Mouse (Mus musculus): ENCODE results near the gene Cd1d1. TPM values are rescaled to one million over a fixed set of nuclear protein-coding genes. Genes with fewer than 3 reads are reported as not detected.
A peak's percentile ranks its signal among the peaks of the same experiment; 100 is the strongest.

Cd1d1 gene
- total and polyA plus RNA-seq, 2 experiments from 2014 or later = 50.5 to 62.7 TPM

DNA sequence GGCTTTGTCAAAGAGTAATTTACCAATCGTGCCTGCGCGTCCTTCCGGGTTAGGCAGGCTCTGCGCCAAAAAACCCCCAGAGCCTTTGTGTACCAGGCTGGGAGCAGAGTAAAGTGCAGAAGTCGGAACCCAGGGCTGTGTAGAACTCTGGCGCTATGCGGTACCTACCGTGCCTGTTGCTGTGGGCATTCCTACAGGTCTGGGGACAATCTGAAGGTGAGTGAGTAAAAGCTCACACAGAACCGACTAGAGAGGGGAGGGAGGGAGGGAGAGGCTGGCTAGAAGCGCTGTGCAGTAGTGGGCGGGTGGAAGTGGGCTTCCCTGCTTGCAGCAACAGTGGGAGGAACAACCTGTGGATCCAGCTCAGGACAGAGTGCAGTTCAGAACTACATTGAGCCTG lies 12.8 kb downstream of the Cd1d1 start:
- 23% methylated on average over 12 of the region's 12 CpGs for WGBS
- DNase-seq (ENCODE audit: low spot score) (no peak), ATAC-seq (ENCODE audit: insufficient read depth, low read depth) (0 out of 2 replicates have a peak, but pooled peaks have one; percentile 30)
- Histone ChIP-seq H3K9me3 (replicated peaks; ENCODE audit: control insufficient read depth, low read length) (no peaks in the 10 kb centered on the region), H3K27me3 (ENCODE audit: control insufficient read depth, insufficient read depth, low read length) (no peaks in the 10 kb centered on the region), H3K9ac (replicated peaks; ENCODE audit: low read depth, low read length) (peak overlapping the region; percentile 60), H3K4me3 (ENCODE audit: low read depth, low read length) (peak overlapping the region; percentile 46), H3K4me2 (ENCODE audit: low read depth, low read length) (peak overlapping the region; percentile 69), H3K27ac (ENCODE audit: low read depth) (no peak overlapping the region), H3K36me3 (replicated peaks; ENCODE audit: control insufficient read depth, insufficient read depth, low read length) (no peaks in the 10 kb centered on the region), H3K4me1 (ENCODE audit: control insufficient read depth, insufficient read depth) (no peaks in the 10 kb centered on the region)
- TF ChIP-seq CTCF (IDR thresholded peaks at IDR 0.05; ENCODE audit: low read depth) = no peak
- TF ChIP-seq EP300 (IDR thresholded peaks at IDR 0.05; ENCODE audit: low read depth) = no peak

DNA sequence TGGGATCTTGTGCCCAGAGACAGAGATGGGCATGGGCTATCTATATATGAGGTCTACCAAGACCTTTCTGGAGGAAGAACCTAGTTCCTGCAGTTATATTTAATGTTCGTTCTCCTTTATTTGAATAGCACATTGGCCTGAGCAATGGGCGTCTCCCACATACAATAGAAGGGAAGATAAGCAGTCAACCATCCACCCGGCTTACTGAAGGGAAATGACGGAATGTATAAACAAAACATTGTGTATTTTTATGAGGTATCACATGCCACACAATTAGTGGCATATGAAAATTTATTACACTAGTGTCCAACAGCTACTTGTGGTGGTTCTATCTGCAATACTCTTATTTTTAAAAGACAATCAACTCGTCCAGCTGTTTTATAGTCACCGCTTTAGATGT lies 15.9 kb downstream of the Cd1d1 start:
- no peaks in the 10 kb centered on the region for H3K9me3 ChIP-seq (replicated peaks; ENCODE audit: control insufficient read depth, low read length)
- H3K27ac ChIP-seq (ENCODE audit: low read depth) = no peak overlapping the region
- ATAC-seq (ENCODE audit: insufficient read depth, low read depth) (no peak), DNase-seq (ENCODE audit: low spot score) (no peak)
- H3K9ac ChIP-seq (replicated peaks; ENCODE audit: low read depth, low read length) = no peak overlapping the region
- no peak overlapping the region for H3K4me2 ChIP-seq (ENCODE audit: low read depth, low read length)
- H3K36me3 ChIP-seq (replicated peaks; ENCODE audit: control insufficient read depth, insufficient read depth, low read length) = no peaks in the 10 kb centered on the region
- no peaks in the 10 kb centered on the region for H3K4me1 ChIP-seq (ENCODE audit: control insufficient read depth, insufficient read depth)
- TF ChIP-seq EP300 (IDR thresholded peaks at IDR 0.05; ENCODE audit: low read depth) = no peak
- TF ChIP-seq CTCF (IDR thresholded peaks at IDR 0.05; ENCODE audit: low read depth) = no peak
- WGBS = 63% methylated on average over 6 of the region's 6 CpGs
- H3K27me3 ChIP-seq (ENCODE audit: control insufficient read depth, insufficient read depth, low read length) = no peaks in the 10 kb centered on the region
- no peak overlapping the region for H3K4me3 ChIP-seq (ENCODE audit: low read depth, low read length)

DNA sequence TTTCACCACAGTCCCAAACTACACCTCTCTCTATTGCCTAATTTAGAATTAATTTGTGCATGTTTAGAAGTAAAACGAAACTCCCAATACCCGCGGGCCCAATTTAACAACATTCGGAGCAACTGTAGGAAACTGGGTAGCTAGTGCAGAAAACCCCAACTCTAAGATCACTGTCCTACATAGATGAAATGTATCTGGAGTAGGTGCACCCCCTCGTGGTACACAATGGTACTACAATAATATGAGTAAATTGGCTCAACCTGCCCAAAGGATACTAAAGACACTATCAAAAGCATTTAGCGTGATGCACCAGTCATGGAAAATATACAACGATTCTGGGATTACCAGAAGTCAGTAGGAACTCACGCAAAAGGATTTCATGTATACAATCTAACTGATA lies 22.7 kb downstream of the Cd1d1 start:
- no peak; the same call in 1 of the 2 replicates for ATAC-seq (ENCODE audit: insufficient read depth, low read depth)
- Histone ChIP-seq H3K9ac (replicated peaks; ENCODE audit: low read depth, low read length) (no peak overlapping the region), H3K36me3 (replicated peaks; ENCODE audit: control insufficient read depth, insufficient read depth, low read length) (no peaks in the 10 kb centered on the region), H3K4me1 (ENCODE audit: control insufficient read depth, insufficient read depth) (no peaks in the 10 kb centered on the region), H3K9me3 (replicated peaks; ENCODE audit: control insufficient read depth, low read length) (no peaks in the 10 kb centered on the region), H3K4me2 (ENCODE audit: low read depth, low read length) (no peak overlapping the region), H3K27me3 (ENCODE audit: control insufficient read depth, insufficient read depth, low read length) (no peaks in the 10 kb centered on the region), H3K27ac (ENCODE audit: low read depth) (no peak overlapping the region), H3K4me3 (ENCODE audit: low read depth, low read length) (no peak overlapping the region)
- no peak for TF ChIP-seq EP300 (IDR thresholded peaks at IDR 0.05; ENCODE audit: low read depth)
- TF ChIP-seq CTCF (IDR thresholded peaks at IDR 0.05; ENCODE audit: low read depth) = peak; percentile 84
- WGBS = 9% methylated on average over 8 of the region's 8 CpGs
- peak; percentile 51 for DNase-seq (ENCODE audit: low spot score)

DNA sequence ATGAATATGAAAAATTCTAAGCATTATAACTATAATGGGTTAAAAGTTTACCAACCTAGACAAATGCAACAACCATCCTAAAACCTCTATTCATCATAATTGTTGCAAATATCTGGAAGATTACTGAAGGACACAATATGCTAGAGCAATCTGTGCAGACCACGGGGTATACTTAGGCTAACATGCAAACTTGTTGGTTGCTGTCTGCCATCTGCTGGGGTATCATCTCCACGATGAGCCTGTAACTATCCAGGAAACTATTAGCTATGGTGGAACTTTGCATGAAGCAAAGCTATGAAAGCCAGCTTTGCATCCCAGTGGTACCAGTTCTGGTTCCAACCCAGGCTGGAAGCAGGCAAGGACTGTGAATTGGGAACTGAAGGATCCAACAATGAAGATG lies 24.1 kb downstream of the Cd1d1 start:
- H3K9ac ChIP-seq (replicated peaks; ENCODE audit: low read depth, low read length) = no peak overlapping the region
- no peak overlapping the region for H3K4me3 ChIP-seq (ENCODE audit: low read depth, low read length)
- ATAC-seq (ENCODE audit: insufficient read depth, low read depth) = no peak
- no peak for TF ChIP-seq EP300 (IDR thresholded peaks at IDR 0.05; ENCODE audit: low read depth)
- no peak for TF ChIP-seq CTCF (IDR thresholded peaks at IDR 0.05; ENCODE audit: low read depth)
- DNase-seq (ENCODE audit: low spot score) = no peak
- H3K9me3 ChIP-seq (replicated peaks; ENCODE audit: control insufficient read depth, low read length) = no peaks in the 10 kb centered on the region
- H3K4me2 ChIP-seq (ENCODE audit: low read depth, low read length) = no peak overlapping the region
- H3K27me3 ChIP-seq (ENCODE audit: control insufficient read depth, insufficient read depth, low read length) = no peaks in the 10 kb centered on the region
- no peaks in the 10 kb centered on the region for H3K4me1 ChIP-seq (ENCODE audit: control insufficient read depth, insufficient read depth)
- no peak overlapping the region for H3K27ac ChIP-seq (ENCODE audit: low read depth)
- 46% methylated on average over 2 of the region's 2 CpGs for WGBS
- H3K36me3 ChIP-seq (replicated peaks; ENCODE audit: control insufficient read depth, insufficient read depth, low read length) = no peaks in the 10 kb centered on the region

DNA sequence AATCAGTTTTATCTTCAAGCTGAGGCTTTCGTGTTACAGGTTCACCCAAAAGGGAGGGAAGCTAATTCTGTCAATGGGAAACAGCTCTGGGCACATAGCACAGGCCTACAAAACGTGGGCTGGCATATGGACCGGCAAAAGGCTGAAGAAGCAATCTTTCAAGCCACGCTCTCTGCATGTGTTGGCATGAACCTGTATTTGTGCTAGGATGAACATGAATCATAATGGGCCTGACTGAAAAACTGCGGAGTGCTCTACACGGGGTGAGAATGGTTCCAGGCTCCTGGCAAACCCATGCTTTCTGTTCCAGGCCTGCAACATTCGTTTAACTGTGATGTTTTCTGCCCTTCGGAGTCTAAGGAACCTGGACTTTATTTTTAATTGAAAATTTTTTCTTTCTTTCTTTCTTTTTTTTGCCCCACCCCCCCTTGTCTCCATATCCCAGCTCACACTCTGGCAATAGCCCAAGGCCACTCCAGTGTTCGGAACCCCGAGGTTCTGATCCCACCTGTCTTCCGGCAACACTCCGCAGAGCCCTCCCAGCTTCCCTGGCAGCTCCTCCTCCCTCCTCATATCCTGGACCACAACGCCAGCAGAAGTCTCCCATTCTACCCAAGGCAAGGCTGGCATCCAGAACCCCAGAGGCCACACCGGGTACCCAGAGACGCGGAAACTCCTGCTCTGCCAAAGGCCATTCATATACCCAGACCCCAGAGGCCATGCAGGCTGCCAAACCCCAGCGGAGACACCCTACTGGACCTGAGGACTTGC lies 36.4 kb downstream of the Cd1d1 start:
- WGBS = 83% methylated on average over 17 of the region's 17 CpGs
- no peak for ATAC-seq (ENCODE audit: insufficient read depth, low read depth)
- H3K4me1 ChIP-seq (ENCODE audit: control insufficient read depth, insufficient read depth) = no peaks in the 10 kb centered on the region

DNA sequence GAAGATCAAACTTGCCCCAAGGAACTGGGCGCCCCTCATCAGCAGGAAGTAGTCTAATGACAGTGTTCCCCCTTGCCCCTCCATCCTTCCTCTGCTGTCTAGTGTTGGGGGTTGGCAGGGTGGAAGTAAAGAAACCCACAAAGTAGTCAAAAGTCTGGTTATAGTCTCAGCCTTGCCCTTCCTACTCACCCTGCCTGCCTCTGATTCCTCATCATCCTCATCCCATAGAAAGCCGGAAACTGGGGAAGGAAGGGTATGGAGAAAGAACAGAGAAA lies 37.9 kb downstream of the Cd1d1 start:
- TF ChIP-seq CTCF (IDR thresholded peaks at IDR 0.05; ENCODE audit: low read depth) (no peak), EP300 (IDR thresholded peaks at IDR 0.05; ENCODE audit: low read depth) (no peak)
- 85% methylated on average over 2 of the region's 2 CpGs for WGBS

More for the DNA sequence above, 36.4 kb downstream of the Cd1d1 start:
- H3K36me3 ChIP-seq (replicated peaks; ENCODE audit: control insufficient read depth, insufficient read depth, low read length) = no peaks in the 10 kb centered on the region
- no peak overlapping the region for H3K4me3 ChIP-seq (ENCODE audit: low read depth, low read length)
- no peaks in the 10 kb centered on the region for H3K9me3 ChIP-seq (replicated peaks; ENCODE audit: control insufficient read depth, low read length)
- no peak overlapping the region for H3K4me2 ChIP-seq (ENCODE audit: low read depth, low read length)
- no peaks in the 10 kb centered on the region for H3K27me3 ChIP-seq (ENCODE audit: control insufficient read depth, insufficient read depth, low read length)
- DNase-seq (ENCODE audit: low spot score) = no peak
- H3K9ac ChIP-seq (replicated peaks; ENCODE audit: low read depth, low read length) = no peak overlapping the region
- no peak overlapping the region for H3K27ac ChIP-seq (ENCODE audit: low read depth)
- no peak for TF ChIP-seq EP300 (IDR thresholded peaks at IDR 0.05; ENCODE audit: low read depth)
- TF ChIP-seq CTCF (IDR thresholded peaks at IDR 0.05; ENCODE audit: low read depth) = no peak

More for the DNA sequence above, 37.9 kb downstream of the Cd1d1 start:
- no peak overlapping the region for H3K4me3 ChIP-seq (ENCODE audit: low read depth, low read length)
- H3K4me1 ChIP-seq (ENCODE audit: control insufficient read depth, insufficient read depth) = no peaks in the 10 kb centered on the region
- no peak overlapping the region for H3K27ac ChIP-seq (ENCODE audit: low read depth)
- no peaks in the 10 kb centered on the region for H3K36me3 ChIP-seq (replicated peaks; ENCODE audit: control insufficient read depth, insufficient read depth, low read length)
- no peaks in the 10 kb centered on the region for H3K27me3 ChIP-seq (ENCODE audit: control insufficient read depth, insufficient read depth, low read length)
- no peak overlapping the region; the same call in 1 of the 2 replicates for H3K4me2 ChIP-seq (ENCODE audit: low read depth, low read length)
- no peak overlapping the region for H3K9ac ChIP-seq (replicated peaks; ENCODE audit: low read depth, low read length)
- no peaks in the 10 kb centered on the region for H3K9me3 ChIP-seq (replicated peaks; ENCODE audit: control insufficient read depth, low read length)
- ATAC-seq (ENCODE audit: insufficient read depth, low read depth) = no peak
- no peak for DNase-seq (ENCODE audit: low spot score)
